Mouse (Mus musculus) hindbrain, embryonic 13.5 days (tissue): ENCODE results near the gene Olfr146. TPM values are rescaled to one million over a fixed set of nuclear protein-coding genes. Genes with fewer than 3 reads are reported as not detected.

Source experiments
- ATAC-seq: fragments of 200-750 bp; cut with Nextera tagmentation; 2 replicates; pipeline ENCODE4 v1.8.0; 2017; ENCODE audit warnings: moderate TSS enrichment; ENCODE audit not compliant: low FRiP score
- H3K27ac ChIP-seq: fragments of 300-500 bp; sonication (generic); 2 replicates; pipeline ENCODE4 v1.5.1; 2015; ENCODE audit warnings: inconsistent platforms, mild to moderate bottlenecking, moderate library complexity
- H3K27me3 ChIP-seq: fragments of 300-500 bp; sonication (generic); 2 replicates; pipeline ENCODE4 v1.6.1; 2015; ENCODE audit warnings: mild to moderate bottlenecking, inconsistent platforms
- H3K36me3 ChIP-seq: fragments of 300-500 bp; sonication (generic); 2 replicates; pipeline ENCODE4 v1.6.1; 2015; ENCODE audit warnings: mild to moderate bottlenecking, inconsistent platforms
- H3K4me1 ChIP-seq: fragments of 300-500 bp; sonication (generic); replicated peaks from 2 replicates; pipeline ENCODE4 v1.6.1; 2015; ENCODE audit warnings: inconsistent platforms
- H3K4me2 ChIP-seq: fragments of 300-500 bp; sonication (generic); 2 replicates; pipeline ENCODE4 v1.6.1; 2015; ENCODE audit warnings: inconsistent platforms, mild to moderate bottlenecking, moderate library complexity
- H3K4me3 ChIP-seq: fragments of 300-500 bp; sonication (generic); 2 replicates; pipeline ENCODE4 v1.5.1; 2015; ENCODE audit warnings: mild to moderate bottlenecking, inconsistent platforms
- H3K9ac ChIP-seq: fragments of 300-500 bp; sonication (generic); 2 replicates; pipeline ENCODE4 v1.6.1; 2015; ENCODE audit warnings: mild to moderate bottlenecking, inconsistent platforms
- H3K9me3 ChIP-seq: fragments of 300-500 bp; sonication (generic); 2 replicates; pipeline ENCODE4 v1.6.1; 2016; ENCODE audit warnings: inconsistent platforms
- WGBS: fragments of 180-500 bp; shearing (Covaris S2); methylation state at CpG from one replicate; pipeline ENCODE4 v1.1.7; 2015; 5-methylcytosine and 5-hydroxymethylcytosine counted together
- microRNA-seq: library from miRNA; unstranded; fragments of <30 nt; microRNA quantifications from one replicate; pipeline ENCODE4, GENCODE M21; 2016
- polyA plus RNA-seq: library from polyadenylated mRNA; unstranded; fragments of >200 nt; fragmentation: Nextera tagmentation; extraction: Ambion mirVana; gene quantifications from 2 replicates; pipeline ENCODE4 v1.2.1, GENCODE M21; 2015

Gene Olfr146
- not detected in 2 replicates for polyA plus RNA-seq

DNA sequence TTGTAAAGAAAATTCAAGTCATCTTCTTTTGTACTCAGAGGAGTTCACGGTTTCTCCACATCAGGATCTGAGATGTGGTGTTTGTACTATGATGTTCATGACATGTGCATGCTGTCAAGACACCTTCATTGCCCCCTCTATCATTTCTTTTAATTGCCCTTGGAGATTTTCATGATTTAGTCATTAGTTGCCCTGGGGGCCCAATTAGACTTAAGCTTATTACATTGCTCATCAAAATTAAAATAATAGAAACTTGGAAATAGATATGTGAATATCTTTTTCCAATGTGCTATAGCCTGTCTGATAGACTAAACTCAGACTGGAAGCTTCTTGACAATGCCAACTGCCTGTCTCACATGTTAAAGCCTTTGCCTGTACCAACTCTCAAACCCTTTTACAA, at the start of gene Olfr146:
TSS of gene Olfr146 (minus strand) at position 101 of the 400 bp plus-strand sequence.
- H3K36me3 ChIP-seq = no peaks in the 10 kb centered on the region
- 91% methylated on average over 1 of the region's 1 CpGs for WGBS
- no peaks in the 10 kb centered on the region for H3K27me3 ChIP-seq
- no peak within 1 kb of the TSS for H3K9ac ChIP-seq
- H3K4me1 ChIP-seq = no peaks in the 10 kb centered on the region
- no peak within 1 kb of the TSS for H3K27ac ChIP-seq
- no peak within 1 kb of the TSS for H3K4me2 ChIP-seq
- no peak within 1 kb of the TSS for H3K4me3 ChIP-seq
- no peaks in the 10 kb centered on the region for H3K9me3 ChIP-seq
- no peak for ATAC-seq

- WGBS = 76% methylated on average over 1 of the region's 1 CpGs
- H3K9ac ChIP-seq = no peak within 1 kb of the TSS
- H3K4me2 ChIP-seq = no peak within 1 kb of the TSS
- no peak for ATAC-seq
- no peak within 1 kb of the TSS for H3K4me3 ChIP-seq
- no peaks in the 10 kb centered on the region for H3K27me3 ChIP-seq
- no peaks in the 10 kb centered on the region for H3K4me1 ChIP-seq
- H3K27ac ChIP-seq = no peak within 1 kb of the TSS
- H3K36me3 ChIP-seq = no peaks in the 10 kb centered on the region
- no peaks in the 10 kb centered on the region for H3K9me3 ChIP-seq
Measured at GRCm38 (mm10) chr9:39064851-39065250, 41.7 kb upstream of the Olfr146 start, which contains the start of gene Olfr937. TSS of gene Olfr937 (minus strand) at chr9:39064951.

GRCm38 (mm10) chr9:38999583-38999982, 23.6 kb downstream of the Olfr146 start, which contains the start of gene Olfr935:
TSS of gene Olfr935 (minus strand) at chr9:38999683.
- Histone ChIP-seq H3K4me2 (no peak within 1 kb of the TSS), H3K4me3 (no peak within 1 kb of the TSS), H3K4me1 (no peaks in the 10 kb centered on the region), H3K27me3 (no peaks in the 10 kb centered on the region), H3K9me3 (no peaks in the 10 kb centered on the region), H3K36me3 (no peaks in the 10 kb centered on the region), H3K27ac (no peak within 1 kb of the TSS), H3K9ac (no peak within 1 kb of the TSS)
- 73% methylated on average over 2 of the region's 2 CpGs for WGBS
- no peak for ATAC-seq

DNA sequence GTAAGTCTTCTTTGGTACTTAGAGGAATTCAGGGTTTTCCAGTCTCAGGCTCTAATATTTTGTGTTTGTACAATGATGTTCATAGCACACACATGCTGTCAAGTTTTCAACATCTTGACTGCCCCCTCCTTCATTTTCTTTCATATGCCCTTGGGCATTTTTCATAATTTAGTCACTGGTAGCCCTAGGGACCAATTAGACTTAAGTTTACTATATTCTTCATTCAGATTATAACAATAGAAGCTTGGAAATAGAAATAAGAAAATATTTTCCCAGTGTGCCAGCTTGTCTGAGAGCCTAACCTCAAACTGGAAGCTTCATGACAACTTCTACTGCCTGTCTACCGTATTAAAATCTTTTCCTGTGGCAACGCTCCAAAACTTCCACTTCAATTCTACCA, 35.0 kb downstream of the Olfr146 start, which contains the start of gene Olfr934:
TSS of gene Olfr934 (minus strand) at position 101 of the 400 bp plus-strand sequence.
- H3K27me3 ChIP-seq = no peaks in the 10 kb centered on the region
- H3K9ac ChIP-seq = no peak within 1 kb of the TSS
- no peak within 1 kb of the TSS for H3K4me3 ChIP-seq
- 95% methylated on average over 2 of the region's 2 CpGs for WGBS
- H3K4me1 ChIP-seq = no peaks in the 10 kb centered on the region
- no peak within 1 kb of the TSS for H3K4me2 ChIP-seq
- H3K27ac ChIP-seq = no peak within 1 kb of the TSS
- no peak for ATAC-seq
- no peaks in the 10 kb centered on the region for H3K36me3 ChIP-seq
- no peaks in the 10 kb centered on the region for H3K9me3 ChIP-seq

DNA sequence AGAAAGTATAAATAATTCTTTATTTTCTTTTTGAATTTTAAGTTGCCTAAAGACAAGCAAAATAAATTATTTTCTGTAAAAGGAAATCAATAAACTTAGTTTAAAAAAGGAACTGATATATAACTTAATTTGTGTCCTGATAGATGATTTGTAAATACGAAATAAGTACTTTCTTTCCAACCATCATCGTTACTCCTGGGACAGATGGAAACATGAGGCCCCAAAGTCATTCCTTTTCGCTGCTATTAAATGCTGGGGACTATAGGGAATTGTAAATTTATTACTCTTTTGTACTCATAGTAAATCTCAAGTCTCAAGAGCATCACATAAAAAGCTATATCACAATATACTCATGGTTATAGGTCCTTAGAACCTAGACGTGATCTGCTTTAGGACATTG, 51.2 kb downstream of the Olfr146 start, which contains the start of gene Olfr933:
TSS of gene Olfr933 (plus strand) at position 301 of the 400 bp plus-strand sequence.
- no peak for ATAC-seq
- Histone ChIP-seq H3K9me3 (no peaks in the 10 kb centered on the region), H3K4me2 (no peak within 1 kb of the TSS), H3K4me1 (no peaks in the 10 kb centered on the region), H3K27ac (no peak within 1 kb of the TSS), H3K4me3 (no peak within 1 kb of the TSS), H3K27me3 (no peaks in the 10 kb centered on the region), H3K36me3 (no peaks in the 10 kb centered on the region), H3K9ac (no peak within 1 kb of the TSS)
- 81% methylated on average over 4 of the region's 4 CpGs for WGBS

Small RNA genes lying within 50 kb of the gene (microRNA-seq; reads per million reads assigned to microRNA genes)
- not detected for gene Gm25529

Other genes starting within 250 kb of the Olfr146 start
- gene Olfr922, start 208.8 kb downstream of the Olfr146 start, polyA plus RNA-seq = not detected in 2 replicates
- not detected in 2 replicates for gene Olfr923, start 196.8 kb downstream of the Olfr146 start, polyA plus RNA-seq
- not detected in 2 replicates for gene Olfr924, start 178.9 kb downstream of the Olfr146 start, polyA plus RNA-seq
- gene Olfr26, start 168.3 kb downstream of the Olfr146 start, polyA plus RNA-seq = not detected in 2 replicates
- not detected in 2 replicates for gene Olfr926, start 146.3 kb downstream of the Olfr146 start, polyA plus RNA-seq
- not detected in 2 replicates for gene Olfr930, start 93.6 kb downstream of the Olfr146 start, polyA plus RNA-seq
- not detected in 2 replicates for gene Olfr933, start 51.1 kb downstream of the Olfr146 start, polyA plus RNA-seq
- gene Olfr934, start 35.1 kb downstream of the Olfr146 start, polyA plus RNA-seq = not detected in 2 replicates
- gene Olfr935, start 23.7 kb downstream of the Olfr146 start, polyA plus RNA-seq = not detected in 2 replicates
- not detected in 2 replicates for gene Olfr937, start 41.6 kb upstream of the Olfr146 start, polyA plus RNA-seq
- gene Olfr938, start 55.5 kb upstream of the Olfr146 start, polyA plus RNA-seq = not detected in 2 replicates
- not detected in 2 replicates for gene Olfr27, start 104.8 kb upstream of the Olfr146 start, polyA plus RNA-seq
- not detected in 2 replicates for gene Olfr943, start 142.9 kb upstream of the Olfr146 start, polyA plus RNA-seq
- gene Olfr944, start 178.5 kb upstream of the Olfr146 start, polyA plus RNA-seq = not detected in 2 replicates
- gene Olfr1537, start 226.6 kb upstream of the Olfr146 start, polyA plus RNA-seq = not detected in 2 replicates